Mouse (Mus musculus): ENCODE measurements at regions not wholly inside any gene's neighbourhood (a gene's known extent, or its start where the extent isn't known, plus 50 kb on each side); places are given as distances from the start of the nearest gene placed in this dataset.

DNA sequence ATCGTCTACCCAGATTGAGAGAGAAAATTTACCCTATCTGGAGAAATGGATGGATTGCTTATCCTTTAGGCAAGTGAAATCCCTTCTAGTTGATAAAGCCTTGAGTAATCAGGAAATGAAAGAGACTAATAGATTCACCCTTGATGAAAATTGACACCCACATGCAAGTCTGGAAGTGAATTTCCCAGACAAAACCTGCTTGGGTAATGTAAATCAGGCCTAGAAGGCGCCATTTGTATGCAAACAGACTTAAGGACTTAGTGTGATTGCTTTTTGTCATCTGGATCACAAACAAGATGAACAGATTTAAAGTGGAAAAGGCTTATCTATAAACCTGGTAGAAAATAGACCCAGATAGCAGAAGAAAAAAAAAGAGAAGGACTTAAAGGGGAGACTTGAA, 1515.0 kb upstream of the Got2 start:
- Histone ChIP-seq H3K4me2 (ENCODE audit: low read depth, low read length) (no peak overlapping the region), H3K4me3 (ENCODE audit: low read length) (no peak overlapping the region), H3K36me3 (ENCODE audit: control insufficient read depth, insufficient read depth, low read length) (no peaks in the 10 kb centered on the region), H3K4me1 (ENCODE audit: control insufficient read depth, insufficient read depth, low read length) (no peaks in the 10 kb centered on the region), H3K9me3 (ENCODE audit: control insufficient read depth, low read length) (no peaks in the 10 kb centered on the region), H3K9ac (ENCODE audit: low read depth, low read length) (no peak overlapping the region), H3K27ac (ENCODE audit: low read length) (no peak overlapping the region), H3K27me3 (replicated peaks; ENCODE audit: control insufficient read depth, insufficient read depth, low read length) (no peaks in the 10 kb centered on the region)
- WGBS = 65% methylated on average over 2 of the region's 2 CpGs
- ATAC-seq = no peak

DNA sequence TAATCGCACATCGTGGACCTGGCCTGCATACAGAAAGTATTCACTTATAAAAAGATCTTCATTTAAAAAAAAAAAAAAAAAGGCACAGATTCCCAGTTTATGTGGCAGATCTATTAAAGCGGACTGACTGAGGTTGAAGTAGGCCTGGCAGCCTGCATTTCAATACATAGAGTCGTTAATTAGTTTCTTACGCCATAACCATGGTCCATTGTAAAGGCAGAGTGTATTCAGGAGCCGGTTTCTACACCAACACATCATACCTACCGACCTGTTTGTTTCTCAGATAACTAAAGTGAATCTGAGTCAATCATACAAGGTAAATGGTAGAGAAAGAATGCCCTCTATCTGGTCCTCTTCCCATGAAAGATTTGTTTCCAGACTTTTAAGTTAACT, 1509.0 kb upstream of the Got2 start:
- no peak for ATAC-seq
- Histone ChIP-seq H3K4me3 (ENCODE audit: low read length) (no peak overlapping the region), H3K27me3 (replicated peaks; ENCODE audit: control insufficient read depth, insufficient read depth, low read length) (no peaks in the 10 kb centered on the region), H3K27ac (ENCODE audit: low read length) (no peak overlapping the region), H3K4me2 (ENCODE audit: low read depth, low read length) (no peak overlapping the region), H3K9ac (ENCODE audit: low read depth, low read length) (no peak overlapping the region), H3K36me3 (ENCODE audit: control insufficient read depth, insufficient read depth, low read length) (no peaks in the 10 kb centered on the region), H3K9me3 (ENCODE audit: control insufficient read depth, low read length) (no peaks in the 10 kb centered on the region), H3K4me1 (ENCODE audit: control insufficient read depth, insufficient read depth, low read length) (no peaks in the 10 kb centered on the region)
- 52% methylated on average over 7 of the region's 7 CpGs for WGBS

DNA sequence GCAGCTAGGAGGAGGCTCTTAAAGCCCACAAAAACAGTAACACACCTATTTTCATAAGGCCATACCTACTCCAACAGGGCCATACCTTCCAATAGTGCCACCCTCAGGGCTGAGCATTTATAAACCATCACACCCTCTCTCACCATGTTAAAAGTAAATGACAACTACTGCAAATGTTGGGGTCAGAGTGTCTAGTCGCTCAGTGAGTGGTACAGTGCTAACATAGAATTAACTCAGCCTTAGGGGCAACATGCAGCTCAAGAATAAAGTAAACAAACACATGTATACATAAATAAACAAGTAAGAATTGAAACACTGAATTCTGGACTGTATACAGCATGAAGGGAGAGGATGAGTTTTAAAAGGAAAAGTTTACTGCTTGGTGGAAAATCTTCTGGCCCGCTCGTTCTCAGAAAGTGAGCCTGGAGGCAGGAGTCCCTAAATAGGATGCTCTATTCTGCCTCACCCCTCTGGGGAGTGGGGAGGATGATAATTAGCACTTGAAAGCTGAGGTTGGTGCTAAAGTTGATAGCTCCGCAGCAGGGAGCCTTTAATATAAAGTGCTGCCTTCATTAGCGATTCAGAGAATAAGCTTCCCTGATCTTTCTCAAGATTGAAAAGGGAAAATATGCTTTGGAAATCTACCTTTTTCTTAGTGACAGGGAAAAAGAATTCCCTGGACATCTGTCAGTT, 1508.4 kb upstream of the Got2 start:
- 47% methylated on average over 5 of the region's 5 CpGs for WGBS

DNA sequence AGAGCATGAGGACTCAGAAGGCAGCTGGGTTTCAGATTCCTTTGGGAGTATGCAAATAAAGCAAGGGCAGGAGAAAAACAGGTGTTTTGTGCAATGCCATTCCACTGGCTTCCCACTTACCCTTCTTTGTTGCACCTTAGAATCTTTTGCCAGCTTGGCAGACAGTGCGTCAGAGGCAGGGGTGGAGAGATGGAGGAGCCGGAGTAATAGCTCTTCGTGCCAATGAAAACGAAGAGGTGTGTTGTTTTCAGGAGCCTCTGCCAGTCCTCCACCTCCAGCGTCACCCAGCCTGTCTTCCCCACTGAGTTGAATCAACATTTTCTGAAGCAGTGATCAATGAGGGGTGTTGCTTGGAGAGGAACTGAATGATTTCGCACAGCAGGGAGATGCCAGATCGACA, 1501.3 kb upstream of the Got2 start:
- WGBS = 12% methylated on average over 7 of the region's 7 CpGs
- no peaks in the 10 kb centered on the region for H3K9me3 ChIP-seq (ENCODE audit: control insufficient read depth, low read length)
- no peak overlapping the region for H3K9ac ChIP-seq (ENCODE audit: low read depth, low read length)
- H3K4me1 ChIP-seq (ENCODE audit: control insufficient read depth, insufficient read depth, low read length) = no peaks in the 10 kb centered on the region
- no peak overlapping the region for H3K27ac ChIP-seq (ENCODE audit: low read length)
- no peak overlapping the region for H3K4me2 ChIP-seq (ENCODE audit: low read depth, low read length)
- no peak overlapping the region for H3K4me3 ChIP-seq (ENCODE audit: low read length)
- no peak for ATAC-seq
- H3K27me3 ChIP-seq (replicated peaks; ENCODE audit: control insufficient read depth, insufficient read depth, low read length) = no peaks in the 10 kb centered on the region
- no peaks in the 10 kb centered on the region for H3K36me3 ChIP-seq (ENCODE audit: control insufficient read depth, insufficient read depth, low read length)

More for the DNA sequence above, 1508.4 kb upstream of the Got2 start:
- Histone ChIP-seq H3K4me2 (ENCODE audit: low read depth, low read length) (no peak overlapping the region), H3K4me1 (ENCODE audit: control insufficient read depth, insufficient read depth, low read length) (no peaks in the 10 kb centered on the region), H3K9ac (ENCODE audit: low read depth, low read length) (no peak overlapping the region), H3K27ac (ENCODE audit: low read length) (no peak overlapping the region), H3K36me3 (ENCODE audit: control insufficient read depth, insufficient read depth, low read length) (no peaks in the 10 kb centered on the region), H3K9me3 (ENCODE audit: control insufficient read depth, low read length) (no peaks in the 10 kb centered on the region), H3K27me3 (replicated peaks; ENCODE audit: control insufficient read depth, insufficient read depth, low read length) (no peaks in the 10 kb centered on the region), H3K4me3 (ENCODE audit: low read length) (no peak overlapping the region)
- no peak for ATAC-seq

DNA sequence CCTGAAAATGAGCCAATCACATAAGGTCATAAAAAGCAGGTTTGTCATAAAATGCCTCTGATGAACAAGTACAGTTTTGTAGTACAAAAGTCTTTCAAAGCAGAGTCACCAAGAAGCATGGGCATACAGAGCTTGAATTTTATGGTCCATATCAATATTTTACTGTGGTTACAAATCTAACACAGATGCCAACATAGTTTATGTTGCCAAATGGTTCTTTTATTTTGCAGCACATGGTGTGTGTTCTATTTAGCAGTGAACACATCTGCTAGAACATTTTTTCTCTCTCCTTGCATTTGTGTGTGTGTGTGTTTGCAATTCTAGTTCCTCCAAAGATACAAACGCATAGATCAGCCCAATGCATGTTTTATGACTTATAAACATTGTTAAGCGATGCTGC, 1500.8 kb upstream of the Got2 start:
- H3K4me3 ChIP-seq (ENCODE audit: low read length) = no peak overlapping the region
- no peak for ATAC-seq
- H3K9me3 ChIP-seq (ENCODE audit: control insufficient read depth, low read length) = no peaks in the 10 kb centered on the region
- no peak overlapping the region for H3K9ac ChIP-seq (ENCODE audit: low read depth, low read length)
- no peaks in the 10 kb centered on the region for H3K27me3 ChIP-seq (replicated peaks; ENCODE audit: control insufficient read depth, insufficient read depth, low read length)
- no peaks in the 10 kb centered on the region for H3K36me3 ChIP-seq (ENCODE audit: control insufficient read depth, insufficient read depth, low read length)
- 23% methylated on average over 2 of the region's 2 CpGs for WGBS
- no peak overlapping the region for H3K4me2 ChIP-seq (ENCODE audit: low read depth, low read length)
- H3K27ac ChIP-seq (ENCODE audit: low read length) = no peak overlapping the region
- no peaks in the 10 kb centered on the region for H3K4me1 ChIP-seq (ENCODE audit: control insufficient read depth, insufficient read depth, low read length)

DNA sequence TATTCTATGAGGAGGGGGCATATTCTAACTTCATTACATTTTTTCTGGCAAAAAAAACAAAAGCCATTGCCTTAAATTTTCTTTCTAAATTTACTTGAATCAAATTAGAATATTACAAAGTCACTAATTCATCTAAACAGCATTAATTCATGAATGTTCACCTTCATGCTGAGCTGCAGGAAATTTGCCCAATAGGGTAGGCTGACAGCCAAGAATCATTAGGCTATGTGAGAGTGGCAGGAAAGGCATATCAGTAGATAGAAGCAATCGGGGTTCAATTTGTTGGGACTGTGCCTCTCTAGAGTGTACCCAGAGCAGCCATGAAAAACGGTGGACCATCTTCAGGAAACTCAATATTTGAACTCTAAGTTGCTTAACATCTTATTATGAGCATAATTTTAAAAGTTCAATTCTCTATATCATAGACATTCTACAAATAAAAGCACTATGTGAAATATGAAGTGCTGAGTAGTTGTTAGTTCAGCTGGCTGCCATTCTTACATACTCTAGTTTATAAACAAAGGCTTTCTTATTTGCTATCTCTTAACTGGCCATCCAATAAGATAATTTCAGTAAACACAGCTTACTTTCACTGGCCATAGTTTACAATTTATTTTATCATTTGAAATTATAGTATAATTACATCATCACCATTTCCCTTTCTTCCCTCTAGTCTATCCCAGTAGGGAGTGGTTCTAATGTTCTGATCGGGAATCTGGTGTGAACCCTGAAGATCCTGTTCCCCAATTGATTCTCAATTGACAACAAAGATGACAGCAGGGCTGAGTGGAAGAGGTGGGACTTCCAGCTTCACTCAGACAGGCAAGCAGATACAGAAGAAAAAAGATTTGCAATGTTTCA, 1486.8 kb upstream of the Got2 start:
- Histone ChIP-seq H3K4me2 (ENCODE audit: low read depth, low read length) (no peak overlapping the region), H3K9me3 (ENCODE audit: control insufficient read depth, low read length) (no peaks in the 10 kb centered on the region), H3K36me3 (ENCODE audit: control insufficient read depth, insufficient read depth, low read length) (no peaks in the 10 kb centered on the region), H3K27ac (ENCODE audit: low read length) (no peak overlapping the region), H3K4me1 (ENCODE audit: control insufficient read depth, insufficient read depth, low read length) (no peaks in the 10 kb centered on the region), H3K9ac (ENCODE audit: low read depth, low read length) (no peak overlapping the region), H3K4me3 (ENCODE audit: low read length) (no peak overlapping the region), H3K27me3 (replicated peaks; ENCODE audit: control insufficient read depth, insufficient read depth, low read length) (no peaks in the 10 kb centered on the region)
- ATAC-seq = no peak
- 77% methylated on average over 3 of the region's 3 CpGs for WGBS

DNA sequence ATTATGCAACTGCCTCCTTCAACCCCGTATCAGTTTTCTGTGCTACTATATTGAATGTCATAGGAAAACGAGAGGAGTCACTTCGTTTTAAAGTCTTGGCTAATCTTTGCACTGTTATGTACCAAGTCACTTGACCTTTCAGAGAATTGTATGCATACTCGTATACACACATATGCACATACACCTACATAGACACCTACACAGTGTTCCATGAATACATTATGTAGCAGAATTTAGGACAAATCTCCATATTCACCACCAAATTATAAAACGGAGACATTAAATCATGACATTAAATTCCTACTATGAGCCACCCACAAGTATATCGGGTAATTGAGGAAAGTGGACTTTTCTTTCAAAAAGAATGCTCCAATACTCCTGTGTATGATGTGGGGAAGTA, 1458.3 kb upstream of the Got2 start:
- Histone ChIP-seq H3K4me2 (ENCODE audit: low read depth, low read length) (no peak overlapping the region), H3K4me3 (ENCODE audit: low read length) (no peak overlapping the region), H3K36me3 (ENCODE audit: control insufficient read depth, insufficient read depth, low read length) (no peaks in the 10 kb centered on the region), H3K4me1 (ENCODE audit: control insufficient read depth, insufficient read depth, low read length) (no peaks in the 10 kb centered on the region), H3K9ac (ENCODE audit: low read depth, low read length) (no peak overlapping the region), H3K27me3 (replicated peaks; ENCODE audit: control insufficient read depth, insufficient read depth, low read length) (no peaks in the 10 kb centered on the region), H3K9me3 (ENCODE audit: control insufficient read depth, low read length) (no peaks in the 10 kb centered on the region), H3K27ac (ENCODE audit: low read length) (no peak overlapping the region)
- no peak for ATAC-seq
- WGBS = 84% methylated on average over 6 of the region's 6 CpGs

DNA sequence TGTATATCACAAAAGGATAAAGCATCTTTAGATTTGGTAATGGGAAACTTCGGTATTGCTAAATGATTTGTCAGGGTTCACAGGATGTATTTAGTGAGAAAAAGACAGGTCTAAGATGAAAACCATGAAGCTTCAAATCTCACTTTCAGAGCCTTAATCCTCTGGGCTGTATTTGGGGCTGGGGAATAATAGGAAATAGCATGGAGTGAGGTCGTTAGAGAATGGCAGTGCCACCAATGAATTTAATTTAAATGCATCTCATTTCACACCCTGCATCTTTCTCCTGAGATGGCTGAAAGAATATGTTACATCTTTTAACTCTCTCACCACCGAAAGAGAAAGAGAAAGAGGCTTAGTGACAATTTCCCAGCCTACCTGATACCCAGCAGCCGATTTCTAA, 1427.2 kb upstream of the Got2 start:
- Histone ChIP-seq H3K4me1 (ENCODE audit: control insufficient read depth, insufficient read depth, low read length) (no peaks in the 10 kb centered on the region), H3K4me2 (ENCODE audit: low read depth, low read length) (no peak overlapping the region), H3K27me3 (replicated peaks; ENCODE audit: control insufficient read depth, insufficient read depth, low read length) (no peaks in the 10 kb centered on the region), H3K9me3 (ENCODE audit: control insufficient read depth, low read length) (no peaks in the 10 kb centered on the region), H3K9ac (ENCODE audit: low read depth, low read length) (no peak overlapping the region), H3K4me3 (ENCODE audit: low read length) (no peak overlapping the region), H3K27ac (ENCODE audit: low read length) (no peak overlapping the region), H3K36me3 (ENCODE audit: control insufficient read depth, insufficient read depth, low read length) (no peaks in the 10 kb centered on the region)
- no peak for ATAC-seq
- 68% methylated on average over 4 of the region's 4 CpGs for WGBS

DNA sequence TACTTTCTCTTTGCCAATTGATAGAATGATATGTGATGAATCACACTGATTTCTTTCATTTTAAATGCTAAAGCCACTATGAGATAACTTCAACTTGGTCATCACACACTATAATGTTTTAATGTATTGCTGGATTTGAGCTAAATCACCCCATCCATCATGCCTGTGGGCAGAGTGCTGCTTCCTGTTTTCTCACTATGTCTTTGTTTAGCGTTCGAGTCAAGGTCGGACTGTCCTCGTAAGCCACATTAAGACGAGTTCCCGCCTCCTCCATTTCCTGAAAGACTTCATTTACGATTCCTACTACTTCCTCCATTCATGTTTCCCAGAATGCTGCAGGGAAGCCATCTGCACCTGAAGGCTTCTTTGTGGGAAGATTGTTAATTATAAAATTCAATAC, 1420.0 kb upstream of the Got2 start:
- no peak overlapping the region for H3K4me2 ChIP-seq (ENCODE audit: low read depth, low read length)

More for the DNA sequence above, 1420.0 kb upstream of the Got2 start:
- no peaks in the 10 kb centered on the region for H3K9me3 ChIP-seq (ENCODE audit: control insufficient read depth, low read length)
- H3K4me1 ChIP-seq (ENCODE audit: control insufficient read depth, insufficient read depth, low read length) = no peaks in the 10 kb centered on the region
- no peak overlapping the region for H3K27ac ChIP-seq (ENCODE audit: low read length)
- H3K9ac ChIP-seq (ENCODE audit: low read depth, low read length) = no peak overlapping the region
- WGBS = 67% methylated on average over 7 of the region's 7 CpGs
- no peak overlapping the region for H3K4me3 ChIP-seq (ENCODE audit: low read length)
- ATAC-seq = no peak
- no peaks in the 10 kb centered on the region for H3K27me3 ChIP-seq (replicated peaks; ENCODE audit: control insufficient read depth, insufficient read depth, low read length)
- no peaks in the 10 kb centered on the region for H3K36me3 ChIP-seq (ENCODE audit: control insufficient read depth, insufficient read depth, low read length)
